Mouse (Mus musculus): Measurements from ENCODE around the gene Gm42715.

Gene Gm42715

GRCm38 (mm10) chr7:127585031-127585430 is 65.6 kb downstream of the Gm42715 start:
- no peak for DNase-seq (ENCODE audit: low read depth)

- DNase-seq (ENCODE audit: low read depth): no peak
Measured at GRCm38 (mm10) chr7:127586149-127586548, 66.8 kb downstream of the Gm42715 start.

GRCm38 (mm10) chr7:127587196-127587595 is 67.8 kb downstream of the Gm42715 start:
- DNase-seq (ENCODE audit: low read depth): no peak

- peak; percentile 93 for DNase-seq (ENCODE audit: low read depth)
Measured at GRCm38 (mm10) chr7:127588011-127588871, 68.9 kb downstream of the Gm42715 start, which contains the start of the genes Ccdc189 and Rnf40. Ccdc189 (minus strand) TSS chr7:127588595. Rnf40 (plus strand) TSS chr7:127588767.

- no peak for DNase-seq (ENCODE audit: low read depth)
Measured at GRCm38 (mm10) chr7:127588901-127589300, 69.5 kb downstream of the Gm42715 start.

- DNase-seq (ENCODE audit: low read depth): no peak
Measured at GRCm38 (mm10) chr7:127589637-127590036, 70.3 kb downstream of the Gm42715 start.

GRCm38 (mm10) chr7:127591108-127591507 is 71.7 kb downstream of the Gm42715 start:
- no peak for DNase-seq (ENCODE audit: low read depth)

GRCm38 (mm10) chr7:127592575-127592974 is 73.2 kb downstream of the Gm42715 start:
- DNase-seq (ENCODE audit: low read depth): no peak

- no peak for DNase-seq (ENCODE audit: low read depth)
Measured at GRCm38 (mm10) chr7:127596747-127597146, 77.4 kb downstream of the Gm42715 start.

GRCm38 (mm10) chr7:127600612-127601011 is 81.2 kb downstream of the Gm42715 start:
- no peak for DNase-seq (ENCODE audit: low read depth)

- no peak for DNase-seq (ENCODE audit: low read depth)
Measured at GRCm38 (mm10) chr7:127601735-127602134, 82.4 kb downstream of the Gm42715 start.

GRCm38 (mm10) chr7:127602903-127603302 is 83.5 kb downstream of the Gm42715 start:
- no peak for DNase-seq (ENCODE audit: low read depth)

- DNase-seq (ENCODE audit: low read depth): no peak
Measured at GRCm38 (mm10) chr7:127604256-127604655, 84.9 kb downstream of the Gm42715 start.

- DNase-seq (ENCODE audit: low read depth): no peak
Measured at GRCm38 (mm10) chr7:127607150-127607549, 87.8 kb downstream of the Gm42715 start.

- DNase-seq (ENCODE audit: low read depth): no peak
Measured at GRCm38 (mm10) chr7:127611011-127611410, 91.6 kb downstream of the Gm42715 start.

- DNase-seq (ENCODE audit: low read depth): no peak
Measured at GRCm38 (mm10) chr7:127611561-127611960, 92.2 kb downstream of the Gm42715 start.

- DNase-seq (ENCODE audit: low read depth): no peak
Measured at GRCm38 (mm10) chr7:127613501-127613900, 94.1 kb downstream of the Gm42715 start.

- DNase-seq (ENCODE audit: low read depth): no peak
Measured at GRCm38 (mm10) chr7:127614091-127614490, 94.7 kb downstream of the Gm42715 start.

GRCm38 (mm10) chr7:127614511-127614890 is 95.1 kb downstream of the Gm42715 start:
- DNase-seq (ENCODE audit: low read depth): peak; percentile 42

GRCm38 (mm10) chr7:127614891-127615843 is 95.8 kb downstream of the Gm42715 start, which contains the start of gene Zfp629:
Zfp629 (minus strand) TSS chr7:127615797.
- peak; percentile 36 for DNase-seq (ENCODE audit: low read depth)

- no peak for DNase-seq (ENCODE audit: low read depth)
Measured at GRCm38 (mm10) chr7:127616336-127616735, 97.0 kb downstream of the Gm42715 start.

All from naive thymus-derived CD4-positive, alpha-beta T cell, adult 2 months (primary cell).